Mouse (Mus musculus) adrenal gland, adult 18-20 months (tissue): ENCODE measurements at regions not wholly inside any gene's neighbourhood (a gene's known extent, or its start where the extent isn't known, plus 50 kb on each side); places are given as distances from the start of the nearest gene placed in this dataset.
"Not testable (repeated sequence)": the region's sequence is repeated elsewhere in the genome, so short reads cannot be mapped to it uniquely, and the experiment has no call there.

Experiments
- DNase-seq, 2 experiments: peaks; one replicate each; pipeline ENCODE4 v3.0.0; 2021 to 2022; ENCODE audit warnings: low spot score in 2 of 2

GRCm38 (mm10) chr9:9368731-9369130 is 129.8 kb upstream of the Arhgap42 start:
- no peak for DNase-seq

GRCm38 (mm10) chr9:9342456-9343185 is 103.7 kb upstream of the Arhgap42 start:
- no peak for DNase-seq

- DNase-seq, result no peak
Measured at GRCm38 (mm10) chr9:9318624-9319023, 79.7 kb upstream of the Arhgap42 start.

- no peak for DNase-seq
Measured at GRCm38 (mm10) chr9:9316021-9316420, 77.1 kb upstream of the Arhgap42 start.

GRCm38 (mm10) chr9:9312274-9312673 is 73.4 kb upstream of the Arhgap42 start:
- DNase-seq, result no peak

- no peak for DNase-seq
Measured at GRCm38 (mm10) chr9:9311627-9312265, 72.8 kb upstream of the Arhgap42 start.

GRCm38 (mm10) chr9:9311040-9311583 is 72.2 kb upstream of the Arhgap42 start:
- not testable (repeated sequence) for DNase-seq

- no peak for DNase-seq
Measured at GRCm38 (mm10) chr9:9290767-9291166, 51.9 kb upstream of the Arhgap42 start.

- no peak for DNase-seq
Measured at GRCm38 (mm10) chr9:9289570-9289969, 50.7 kb upstream of the Arhgap42 start.
